Mouse (Mus musculus) mouse trophoblast stem cell (cell line): ENCODE data around the gene Tigd4.

Experiments used
- in situ Hi-C, 2 experiments: fragments of 300-500 bp; cut with MseI, MboI; formaldehyde crosslinking; loops; 2 replicates in 1 of 2; 3 replicates in 1 of 2; pipeline ENCODE4 v1.15.1; 2025

The Tigd4 gene

GRCm38 (mm10) chr3:84610183-84610710 is 16.9 kb downstream of the Tigd4 start:
- in situ Hi-C loops, result no loop called here

DNA sequence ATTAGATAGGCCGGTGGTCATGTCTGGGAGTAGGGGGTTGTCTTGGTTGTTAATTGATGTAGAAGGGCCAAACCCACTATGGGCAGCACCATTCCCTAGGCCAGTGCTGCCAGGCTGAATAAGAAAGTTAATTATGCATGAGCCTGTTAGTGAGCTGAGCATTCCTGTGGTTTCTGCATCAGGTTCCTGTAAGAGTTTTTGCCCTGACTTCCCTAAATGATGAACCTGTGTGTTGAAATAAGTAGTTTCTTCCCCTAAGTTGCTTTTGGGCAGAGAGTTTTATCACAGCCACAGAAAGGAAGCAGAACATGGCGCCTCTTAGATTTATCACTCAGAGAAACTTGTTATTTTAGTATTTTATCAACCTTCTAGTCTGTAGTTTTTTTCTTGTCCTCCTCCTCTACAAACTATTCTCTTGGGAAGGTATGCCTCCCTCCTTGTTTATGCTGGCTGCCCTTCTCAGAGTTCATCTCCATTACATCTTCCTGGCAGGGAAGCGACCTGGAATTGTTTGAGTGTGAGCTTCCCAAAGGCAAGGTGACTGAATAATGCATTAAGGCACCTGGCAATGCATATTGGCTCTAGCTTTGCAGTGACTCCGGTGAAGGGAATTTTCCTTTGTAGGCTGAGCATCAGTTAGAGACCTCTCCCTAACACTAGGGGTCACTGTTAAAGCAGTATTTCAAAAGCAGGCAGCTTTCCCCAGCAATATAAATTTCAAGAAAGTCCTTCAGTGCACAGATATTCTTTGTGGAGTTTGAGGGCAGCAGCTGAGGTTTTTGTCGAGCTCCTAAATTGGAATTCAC is 21.9 kb downstream of the Tigd4 start:
- in situ Hi-C loops, result no loop called here

DNA sequence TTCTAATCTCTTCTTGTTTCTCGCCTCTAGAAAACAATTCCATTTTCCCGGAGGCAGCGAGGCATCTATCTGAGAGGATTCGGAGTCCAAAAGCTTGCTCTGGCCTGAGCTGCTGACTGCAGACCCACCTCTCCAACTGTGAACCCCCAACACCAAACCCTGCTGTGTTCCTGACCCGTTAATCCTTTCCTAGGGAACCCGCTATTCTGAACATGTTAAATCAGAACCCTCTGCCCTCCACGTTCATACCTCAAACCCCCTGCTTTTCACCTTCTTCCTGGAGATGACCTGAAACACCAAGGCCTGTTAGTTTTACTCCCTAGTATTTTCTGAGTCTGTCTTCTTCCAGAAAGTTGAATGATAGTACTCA is 22.5 kb downstream of the Tigd4 start:
- in situ Hi-C loops, result no loop called here

DNA sequence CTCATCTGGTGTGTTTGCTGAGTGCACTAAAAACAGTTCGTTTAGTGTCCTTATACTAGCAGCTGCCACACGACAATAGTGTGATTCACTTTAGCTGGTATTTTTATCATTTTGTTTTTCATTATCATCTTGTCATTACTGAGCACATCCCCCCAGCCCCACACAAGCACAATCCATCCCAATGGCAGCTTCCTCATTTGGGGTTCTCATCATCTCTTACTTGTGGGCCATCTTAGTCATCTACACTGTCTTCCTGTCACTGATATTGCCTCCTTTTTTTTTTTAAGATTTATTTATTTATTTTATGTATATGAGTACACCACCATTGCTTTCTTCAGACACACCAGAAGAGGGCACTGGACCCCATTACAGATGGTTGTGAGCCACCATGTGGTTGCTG is 25.3 kb downstream of the Tigd4 start:
- in situ Hi-C loops, result no loop called here

DNA sequence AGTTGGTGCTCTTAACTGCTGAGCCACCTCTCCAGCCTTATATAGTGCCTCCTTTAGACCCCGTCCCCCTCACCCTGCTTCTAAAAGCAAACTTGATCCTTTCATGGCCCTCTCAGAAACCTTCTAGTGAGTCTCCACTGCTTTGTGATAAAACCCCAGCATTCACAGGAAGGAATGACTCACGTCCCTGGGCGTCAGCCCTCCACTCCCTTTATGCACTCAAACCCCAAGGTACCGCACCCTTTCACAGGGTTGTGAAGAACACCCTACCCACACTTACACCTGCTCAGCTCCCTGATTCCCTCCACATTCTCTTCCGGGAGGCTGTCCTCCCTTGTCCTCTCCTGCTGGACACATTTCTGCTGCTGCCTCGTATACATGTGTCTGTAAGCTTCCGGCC is 25.7 kb downstream of the Tigd4 start:
- in situ Hi-C loops, result no loop called here

- in situ Hi-C loops, result no loop called here
These were observed 26.4 kb downstream of the Tigd4 start for GRCm38 (mm10) chr3:84619725-84620124.

- in situ Hi-C loops, result no loop called here
These were observed 28.7 kb downstream of the Tigd4 start for GRCm38 (mm10) chr3:84622026-84622425.

DNA sequence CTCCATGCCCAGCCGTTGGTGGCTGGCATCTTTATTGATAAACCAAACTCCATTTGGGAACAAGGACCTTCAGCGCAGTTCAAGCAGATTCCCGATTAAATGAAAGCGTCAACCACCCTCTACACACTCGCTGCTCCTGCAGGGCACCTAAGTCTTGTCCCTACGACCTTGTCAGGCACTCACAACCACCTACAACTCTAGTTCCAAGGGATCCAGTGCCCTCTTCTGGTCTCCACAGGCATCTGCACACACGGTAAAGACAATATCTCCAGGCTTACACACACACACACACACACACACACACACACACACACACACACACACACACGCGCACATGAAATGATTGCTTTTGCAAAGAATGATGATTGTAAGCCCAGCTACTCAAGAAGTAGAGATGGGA is 38.2 kb downstream of the Tigd4 start:
- in situ Hi-C loops, result no loop called here

DNA sequence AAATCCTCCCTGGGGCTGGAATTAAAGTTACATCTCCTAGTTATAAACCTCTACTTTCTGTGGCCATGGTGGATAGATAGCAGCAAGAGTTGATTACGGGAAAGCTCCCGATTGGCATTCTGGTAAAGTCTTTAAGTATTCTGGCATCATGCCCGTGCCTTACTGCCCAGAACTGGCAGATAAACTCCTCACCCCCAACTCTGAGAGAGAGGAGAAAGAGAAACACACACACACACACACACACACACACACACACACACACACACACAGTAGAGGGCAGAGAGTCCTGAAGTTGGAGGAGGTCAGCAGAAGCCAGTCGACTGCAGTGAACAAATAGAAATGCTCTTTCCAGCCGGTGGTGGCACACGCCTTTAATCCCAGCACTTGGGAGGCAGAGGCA is 43.7 kb downstream of the Tigd4 start:
- in situ Hi-C loops, result no loop called here

- in situ Hi-C loops, result no loop called here
These were observed 44.7 kb downstream of the Tigd4 start for GRCm38 (mm10) chr3:84637890-84638578.

DNA sequence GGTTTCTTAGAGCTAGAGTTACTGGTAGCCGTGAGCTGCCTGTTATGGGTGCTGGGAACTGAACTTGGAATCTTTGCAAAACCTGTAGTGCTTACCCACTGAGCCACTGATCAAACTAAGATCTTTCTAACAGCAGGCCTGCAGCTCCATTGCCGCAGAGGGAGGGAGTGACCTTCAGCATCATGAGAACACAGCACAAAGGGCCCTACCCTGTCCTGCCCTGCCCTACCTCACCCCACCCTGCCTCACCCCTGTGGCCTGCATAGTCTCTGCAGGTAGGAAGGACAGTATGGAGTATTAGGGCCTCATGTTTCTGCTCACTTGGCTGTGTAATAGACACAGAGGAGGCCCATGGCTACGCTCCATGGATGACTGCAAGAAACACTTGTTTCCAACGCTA is 45.5 kb downstream of the Tigd4 start:
- in situ Hi-C loops, result no loop called here

GRCm38 (mm10) chr3:84639767-84640500 is 46.6 kb downstream of the Tigd4 start:
- in situ Hi-C loops, result no loop called here

- in situ Hi-C loops, result no loop called here
These were observed 47.2 kb downstream of the Tigd4 start for GRCm38 (mm10) chr3:84640536-84640935.

- in situ Hi-C loops, result no loop called here
These were observed 48.0 kb downstream of the Tigd4 start for GRCm38 (mm10) chr3:84641391-84641790.

DNA sequence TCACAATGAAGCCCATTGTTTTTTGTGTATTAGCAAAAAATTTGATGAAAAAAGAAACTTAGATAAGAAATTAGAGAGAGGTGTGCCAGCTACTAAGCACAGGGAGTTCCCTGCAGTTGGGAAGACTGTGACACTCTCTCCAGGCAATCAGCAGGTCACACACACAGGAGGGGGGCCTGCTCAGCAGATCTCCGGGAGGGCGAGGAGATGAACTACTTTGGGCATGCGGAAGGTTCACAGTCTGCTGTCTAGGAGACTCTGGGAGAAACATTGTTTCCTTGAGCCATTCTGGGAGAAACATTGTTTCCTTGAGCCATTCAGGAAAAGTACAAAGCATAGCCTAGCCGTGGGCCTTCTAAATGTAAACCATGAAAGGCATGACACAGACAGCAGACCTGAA is 49.6 kb downstream of the Tigd4 start:
- in situ Hi-C loops, result no loop called here

GRCm38 (mm10) chr3:84645156-84646006 is 52.0 kb downstream of the Tigd4 start:
- in situ Hi-C loops, result no loop called here

DNA sequence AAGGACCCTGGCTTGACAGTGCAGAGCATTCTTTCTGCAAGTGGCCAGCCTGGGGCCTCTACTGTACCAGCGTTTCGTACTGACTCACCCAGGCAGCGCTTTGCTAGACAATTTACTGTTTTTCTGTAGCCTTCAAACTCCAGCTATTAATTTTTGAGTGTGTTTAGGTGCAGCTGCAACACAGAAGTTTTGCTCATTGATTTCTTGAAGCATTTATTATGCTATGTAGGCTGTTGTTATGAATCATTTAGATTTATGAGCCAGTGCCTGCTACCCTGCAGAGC is 52.6 kb downstream of the Tigd4 start:
- in situ Hi-C loops, result no loop called here

DNA sequence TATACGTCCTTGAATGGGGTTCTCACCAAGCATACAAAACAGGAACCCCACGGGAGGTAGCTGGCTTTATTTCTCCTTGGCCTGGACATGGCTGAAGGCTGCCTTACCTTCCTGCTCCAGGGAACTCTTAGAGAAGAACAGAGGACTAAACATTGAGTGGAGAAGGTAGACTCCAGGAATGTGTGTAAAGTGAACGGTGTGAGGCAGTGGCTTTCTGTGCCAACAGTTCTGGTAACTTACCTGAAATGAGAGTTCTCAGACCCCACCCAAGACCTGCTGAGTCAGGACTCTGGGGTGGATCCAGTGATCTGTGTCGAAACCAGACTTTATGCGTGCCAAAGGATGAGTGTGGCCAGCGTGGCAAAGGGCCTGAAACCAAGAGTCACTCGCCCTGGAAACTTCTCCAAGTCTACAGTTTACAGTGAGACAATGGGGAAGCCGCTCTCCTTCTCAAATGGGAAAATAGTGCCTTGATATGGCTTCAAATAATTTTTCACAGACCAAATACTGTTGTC is 53.0 kb downstream of the Tigd4 start:
- in situ Hi-C loops, result no loop called here
